Mouse (Mus musculus) bone marrow macrophage, adult 2 months (primary cell): Measurements from ENCODE around the gene Ppp1r35.

ENCODE experiments used
- CTCF ChIP-seq: IDR thresholded peaks from 2 replicates; pipeline ENCODE4 v1.5.1; 2012; ENCODE audit warnings: low read depth, mild to moderate bottlenecking, low read length, moderate library complexity
- POLR2A ChIP-seq: IDR thresholded peaks from 2 replicates; pipeline ENCODE4 v1.6.1; 2012; ENCODE audit warnings: mild to moderate bottlenecking, low read depth, low read length, borderline replicate concordance

DNA sequence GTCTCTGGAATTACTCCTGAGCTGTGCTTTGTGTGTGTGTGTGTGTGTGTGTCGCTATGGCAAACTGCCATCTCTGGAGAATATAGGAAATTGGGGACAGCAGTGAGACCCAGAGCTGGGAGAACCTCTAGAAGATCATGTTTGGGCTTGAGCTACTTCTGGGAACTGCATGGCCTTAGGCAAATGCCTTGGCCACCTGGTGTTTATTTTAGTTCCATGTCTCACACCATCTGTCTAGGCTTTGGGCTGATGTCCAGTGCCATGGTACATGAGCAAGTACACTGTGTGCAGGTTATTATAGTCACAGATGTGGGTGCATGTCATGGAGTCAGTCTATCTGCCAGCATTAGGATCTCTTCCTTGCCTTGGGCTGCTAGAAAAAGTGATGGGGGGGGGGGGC is 44.0 kb downstream of the Ppp1r35 start:
- TF ChIP-seq CTCF (no peak), POLR2A (no peak)
